Mouse (Mus musculus): ENCODE results near the gene Timm8b. TPM values are rescaled to one million over a fixed set of nuclear protein-coding genes. Genes with fewer than 3 reads are reported as not detected.

The Timm8b gene
- polyA plus RNA-seq, 1 experiment from 2014 or later, result 373 TPM

GRCm38 (mm10) chr9:50565940-50566339 lies 37.8 kb upstream of the Timm8b start:
- Histone ChIP-seq H3K27me3 (ENCODE audit: control insufficient read depth, insufficient read depth, low read length) (no peaks in the 10 kb centered on the region), H3K4me2 (ENCODE audit: low read length) (no peak overlapping the region), H3K27ac (replicated peaks in 1 of 2; ENCODE audit: control insufficient read depth in 1 of 2, insufficient read depth in 1 of 2, low read depth in 2 of 2, low read length in 2 of 2) (no peak overlapping the region), H3K4me3 (ENCODE audit: control insufficient read depth in 1 of 2, insufficient read depth in 1 of 2, low read depth in 1 of 2, low read length in 2 of 2) (no peak overlapping the region), H3K36me3 (ENCODE audit: control insufficient read depth, insufficient read depth, low read length) (no peaks in the 10 kb centered on the region), H3K9ac (ENCODE audit: low read length) (no peak overlapping the region; the same call in 1 of the 2 replicates), H3K9me3 (ENCODE audit: control insufficient read depth, low read length) (no peaks in the 10 kb centered on the region; the same call in 1 of the 2 replicates), H3K4me1 (ENCODE audit: control insufficient read depth in 2 of 2, insufficient read depth in 2 of 2, low read length in 2 of 2) (no peaks in the 10 kb centered on the region; a peak in 3 of 4 replicates)
- 34% methylated on average over 4 of the region's 4 CpGs for WGBS
- ATAC-seq (ENCODE audit: insufficient number of reproducible peaks, insufficient read depth, low FRiP score, low read depth), result no peak

GRCm38 (mm10) chr9:50567372-50567771 lies 36.3 kb upstream of the Timm8b start:
- no peak for ATAC-seq (ENCODE audit: insufficient number of reproducible peaks, insufficient read depth, low FRiP score, low read depth)
- Histone ChIP-seq H3K4me2 (ENCODE audit: low read length) (no peak overlapping the region), H3K9ac (ENCODE audit: low read length) (no peak overlapping the region), H3K27ac (replicated peaks in 1 of 2; ENCODE audit: control insufficient read depth in 1 of 2, insufficient read depth in 1 of 2, low read depth in 2 of 2, low read length in 2 of 2) (no peak overlapping the region), H3K4me1 (ENCODE audit: control insufficient read depth in 2 of 2, insufficient read depth in 2 of 2, low read length in 2 of 2) (no peaks in the 10 kb centered on the region; a peak in 3 of 4 replicates), H3K36me3 (ENCODE audit: control insufficient read depth, insufficient read depth, low read length) (no peaks in the 10 kb centered on the region), H3K27me3 (ENCODE audit: control insufficient read depth, insufficient read depth, low read length) (no peaks in the 10 kb centered on the region), H3K4me3 (ENCODE audit: control insufficient read depth in 1 of 2, insufficient read depth in 1 of 2, low read depth in 1 of 2, low read length in 2 of 2) (no peak overlapping the region), H3K9me3 (ENCODE audit: control insufficient read depth, low read length) (no peaks in the 10 kb centered on the region)
- whole genome bisulfite sequencing, result 80% methylated on average over 4 of the region's 4 CpGs

- Histone ChIP-seq H3K9ac (ENCODE audit: low read length) (no peak overlapping the region), H3K27ac (replicated peaks in 1 of 2; ENCODE audit: control insufficient read depth in 1 of 2, insufficient read depth in 1 of 2, low read depth in 2 of 2, low read length in 2 of 2) (no peak overlapping the region), H3K4me3 (ENCODE audit: control insufficient read depth in 1 of 2, insufficient read depth in 1 of 2, low read depth in 1 of 2, low read length in 2 of 2) (no peak overlapping the region), H3K9me3 (ENCODE audit: control insufficient read depth, low read length) (no peaks in the 10 kb centered on the region), H3K4me1 (ENCODE audit: control insufficient read depth in 2 of 2, insufficient read depth in 2 of 2, low read length in 2 of 2) (no peaks in the 10 kb centered on the region; a peak in 3 of 4 replicates), H3K36me3 (ENCODE audit: control insufficient read depth, insufficient read depth, low read length) (no peaks in the 10 kb centered on the region), H3K4me2 (ENCODE audit: low read length) (no peak overlapping the region), H3K27me3 (ENCODE audit: control insufficient read depth, insufficient read depth, low read length) (no peaks in the 10 kb centered on the region)
- no peak for ATAC-seq (ENCODE audit: insufficient number of reproducible peaks, insufficient read depth, low FRiP score, low read depth)
- 80% methylated on average over 2 of the region's 2 CpGs for WGBS
These were observed 35.8 kb upstream of the Timm8b start for GRCm38 (mm10) chr9:50567881-50568280.

GRCm38 (mm10) chr9:50569599-50570525 lies 33.8 kb upstream of the Timm8b start:
- no peaks in the 10 kb centered on the region for H3K36me3 ChIP-seq (ENCODE audit: control insufficient read depth, insufficient read depth, low read length)
- no peaks in the 10 kb centered on the region; a peak in 3 of 4 replicates for H3K4me1 ChIP-seq (ENCODE audit: control insufficient read depth in 2 of 2, insufficient read depth in 2 of 2, low read length in 2 of 2)
- no peaks in the 10 kb centered on the region for H3K9me3 ChIP-seq (ENCODE audit: control insufficient read depth, low read length)
- no peak for ATAC-seq (ENCODE audit: insufficient number of reproducible peaks, insufficient read depth, low FRiP score, low read depth)
- H3K27ac ChIP-seq (replicated peaks in 1 of 2; ENCODE audit: control insufficient read depth in 1 of 2, insufficient read depth in 1 of 2, low read depth in 2 of 2, low read length in 2 of 2), result no peak overlapping the region
- H3K4me2 ChIP-seq (ENCODE audit: low read length), result no peak overlapping the region
- 55% methylated on average over 10 of the region's 10 CpGs for WGBS
- no peak overlapping the region for H3K9ac ChIP-seq (ENCODE audit: low read length)
- H3K27me3 ChIP-seq (ENCODE audit: control insufficient read depth, insufficient read depth, low read length), result no peaks in the 10 kb centered on the region
- H3K4me3 ChIP-seq (ENCODE audit: control insufficient read depth in 1 of 2, insufficient read depth in 1 of 2, low read depth in 1 of 2, low read length in 2 of 2), result no peak overlapping the region

- Histone ChIP-seq H3K9me3 (ENCODE audit: control insufficient read depth, low read length) (no peaks in the 10 kb centered on the region), H3K4me2 (ENCODE audit: low read length) (no peak overlapping the region), H3K27ac (replicated peaks in 1 of 2; ENCODE audit: control insufficient read depth in 1 of 2, insufficient read depth in 1 of 2, low read depth in 2 of 2, low read length in 2 of 2) (no peak overlapping the region), H3K27me3 (ENCODE audit: control insufficient read depth, insufficient read depth, low read length) (no peaks in the 10 kb centered on the region), H3K4me3 (ENCODE audit: control insufficient read depth in 1 of 2, insufficient read depth in 1 of 2, low read depth in 1 of 2, low read length in 2 of 2) (no peak overlapping the region), H3K36me3 (ENCODE audit: control insufficient read depth, insufficient read depth, low read length) (no peaks in the 10 kb centered on the region), H3K4me1 (ENCODE audit: control insufficient read depth in 2 of 2, insufficient read depth in 2 of 2, low read length in 2 of 2) (no peaks in the 10 kb centered on the region), H3K9ac (ENCODE audit: low read length) (no peak overlapping the region)
- no peak for ATAC-seq (ENCODE audit: insufficient number of reproducible peaks, insufficient read depth, low FRiP score, low read depth)
- 22% methylated on average over 4 of the region's 4 CpGs for WGBS
These were observed 23.3 kb upstream of the Timm8b start for GRCm38 (mm10) chr9:50580370-50580769.

- WGBS, result 70% methylated on average over 6 of the region's 6 CpGs
- no peaks in the 10 kb centered on the region for H3K36me3 ChIP-seq (ENCODE audit: control insufficient read depth, insufficient read depth, low read length)
- ATAC-seq (ENCODE audit: insufficient number of reproducible peaks, insufficient read depth, low FRiP score, low read depth), result no peak
- no peak overlapping the region for H3K4me2 ChIP-seq (ENCODE audit: low read length)
- H3K9me3 ChIP-seq (ENCODE audit: control insufficient read depth, low read length), result no peaks in the 10 kb centered on the region
- no peaks in the 10 kb centered on the region for H3K4me1 ChIP-seq (ENCODE audit: control insufficient read depth in 2 of 2, insufficient read depth in 2 of 2, low read length in 2 of 2)
- no peak overlapping the region for H3K9ac ChIP-seq (ENCODE audit: low read length)
- H3K27me3 ChIP-seq (ENCODE audit: control insufficient read depth, insufficient read depth, low read length), result no peaks in the 10 kb centered on the region
- no peak overlapping the region for H3K27ac ChIP-seq (replicated peaks in 1 of 2; ENCODE audit: control insufficient read depth in 1 of 2, insufficient read depth in 1 of 2, low read depth in 2 of 2, low read length in 2 of 2)
- no peak overlapping the region for H3K4me3 ChIP-seq (ENCODE audit: control insufficient read depth in 1 of 2, insufficient read depth in 1 of 2, low read depth in 1 of 2, low read length in 2 of 2)
These were observed 18.4 kb upstream of the Timm8b start for GRCm38 (mm10) chr9:50585145-50585818.

- H3K27ac ChIP-seq (replicated peaks in 1 of 2; ENCODE audit: control insufficient read depth in 1 of 2, insufficient read depth in 1 of 2, low read depth in 2 of 2, low read length in 2 of 2), result no peak overlapping the region
- no peaks in the 10 kb centered on the region for H3K9me3 ChIP-seq (ENCODE audit: control insufficient read depth, low read length)
- WGBS, result 72% methylated on average over 4 of the region's 4 CpGs
- ATAC-seq (ENCODE audit: insufficient number of reproducible peaks, insufficient read depth, low FRiP score, low read depth), result no peak
- H3K4me3 ChIP-seq (ENCODE audit: control insufficient read depth in 1 of 2, insufficient read depth in 1 of 2, low read depth in 1 of 2, low read length in 2 of 2), result no peak overlapping the region
- no peaks in the 10 kb centered on the region for H3K4me1 ChIP-seq (ENCODE audit: control insufficient read depth in 2 of 2, insufficient read depth in 2 of 2, low read length in 2 of 2)
- H3K4me2 ChIP-seq (ENCODE audit: low read length), result no peak overlapping the region
- H3K27me3 ChIP-seq (ENCODE audit: control insufficient read depth, insufficient read depth, low read length), result no peaks in the 10 kb centered on the region
- H3K9ac ChIP-seq (ENCODE audit: low read length), result no peak overlapping the region
- no peaks in the 10 kb centered on the region for H3K36me3 ChIP-seq (ENCODE audit: control insufficient read depth, insufficient read depth, low read length)
These were observed 16.8 kb upstream of the Timm8b start for GRCm38 (mm10) chr9:50586955-50587354.

Data from heart, embryonic 14.5 days (tissue).